Mouse (Mus musculus) neural tube, embryonic 15.5 days (tissue): ENCODE data around the gene Slc25a28. TPM values are rescaled to one million over a fixed set of nuclear protein-coding genes. Genes with fewer than 3 reads are reported as not detected.

Experiments used
- ATAC-seq: fragments of 200-750 bp; cut with Nextera tagmentation; 2 replicates; pipeline ENCODE4 v1.8.0; 2017; ENCODE audit warnings: mild to moderate bottlenecking, moderate TSS enrichment, moderate library complexity; ENCODE audit not compliant: low FRiP score
- H3K27ac ChIP-seq: fragments of 300-500 bp; sonication (generic); replicated peaks from 2 replicates; pipeline ENCODE4 v1.5.1; 2015; ENCODE audit warnings: mild to moderate bottlenecking, inconsistent platforms
- H3K27me3 ChIP-seq: fragments of 300-500 bp; sonication (generic); replicated peaks from 2 replicates; pipeline ENCODE4 v1.6.1; 2015; ENCODE audit warnings: inconsistent platforms
- H3K36me3 ChIP-seq: fragments of 300-500 bp; sonication (generic); 2 replicates; pipeline ENCODE4 v1.6.1; 2015; ENCODE audit warnings: inconsistent platforms
- H3K4me1 ChIP-seq: fragments of 300-500 bp; sonication (generic); 2 replicates; pipeline ENCODE4 v1.6.1; 2015; ENCODE audit warnings: inconsistent platforms
- H3K4me2 ChIP-seq: fragments of 300-500 bp; sonication (generic); 2 replicates; pipeline ENCODE4 v1.6.1; 2015; ENCODE audit warnings: inconsistent platforms, mild to moderate bottlenecking, moderate library complexity
- H3K4me3 ChIP-seq: fragments of 300-500 bp; sonication (generic); replicated peaks from 2 replicates; pipeline ENCODE4 v1.5.1; 2015; ENCODE audit warnings: mild to moderate bottlenecking, inconsistent platforms
- H3K9ac ChIP-seq: fragments of 300-500 bp; sonication (generic); replicated peaks from 2 replicates; pipeline ENCODE4 v1.6.1; 2015; ENCODE audit warnings: mild to moderate bottlenecking, inconsistent platforms
- H3K9me3 ChIP-seq: fragments of 300-500 bp; sonication (generic); replicated peaks from 2 replicates; pipeline ENCODE4 v1.6.1; 2016; ENCODE audit warnings: inconsistent platforms
- WGBS: fragments of 180-500 bp; shearing (Covaris S2); methylation state at CpG from one replicate; pipeline ENCODE4 v1.1.7; 2015; ENCODE audit warnings: mixed read lengths; 5-methylcytosine and 5-hydroxymethylcytosine counted together
- polyA plus RNA-seq: library from polyadenylated mRNA; unstranded; fragments of >200 nt; fragmentation: Nextera tagmentation; extraction: Ambion mirVana; gene quantifications from 2 replicates; pipeline ENCODE4 v1.2.1, GENCODE M21; 2015

Gene Slc25a28
- polyA plus RNA-seq, 1 experiment from 2014 or later, result 16.2 TPM

DNA sequence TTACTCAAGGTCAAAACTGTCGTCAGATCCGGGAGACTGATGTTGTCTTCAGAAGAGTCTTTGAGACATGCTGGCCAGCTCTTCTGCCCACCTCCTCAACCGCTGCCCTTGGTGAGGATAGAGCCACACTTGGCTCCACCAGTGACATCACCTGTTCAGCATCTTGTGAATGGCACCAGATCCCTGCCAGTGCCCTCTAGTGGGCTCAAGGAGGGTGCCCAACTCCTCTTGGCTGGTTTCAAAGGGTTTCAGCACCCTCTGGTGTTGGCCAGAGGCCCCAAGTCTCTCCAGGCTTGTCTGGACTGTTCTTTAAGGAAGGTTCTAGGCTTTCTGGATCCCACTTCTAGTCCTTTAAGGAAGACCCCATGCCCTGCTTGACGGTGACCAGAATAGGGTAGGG, 50.8 kb downstream of the Slc25a28 start:
- Histone ChIP-seq H3K36me3 (no peaks in the 10 kb centered on the region), H3K4me1 (0 out of 2 replicates have a peak, but pooled peaks cover 7% of the 10 kb centered on the region), H3K27ac (no peak overlapping the region), H3K4me3 (no peak overlapping the region), H3K9ac (no peak overlapping the region), H3K9me3 (no peaks in the 10 kb centered on the region), H3K4me2 (no peak overlapping the region), H3K27me3 (peaks cover 51% of the 10 kb centered on the region)
- no peak for ATAC-seq
- WGBS, result 46% methylated on average over 4 of the region's 4 CpGs

DNA sequence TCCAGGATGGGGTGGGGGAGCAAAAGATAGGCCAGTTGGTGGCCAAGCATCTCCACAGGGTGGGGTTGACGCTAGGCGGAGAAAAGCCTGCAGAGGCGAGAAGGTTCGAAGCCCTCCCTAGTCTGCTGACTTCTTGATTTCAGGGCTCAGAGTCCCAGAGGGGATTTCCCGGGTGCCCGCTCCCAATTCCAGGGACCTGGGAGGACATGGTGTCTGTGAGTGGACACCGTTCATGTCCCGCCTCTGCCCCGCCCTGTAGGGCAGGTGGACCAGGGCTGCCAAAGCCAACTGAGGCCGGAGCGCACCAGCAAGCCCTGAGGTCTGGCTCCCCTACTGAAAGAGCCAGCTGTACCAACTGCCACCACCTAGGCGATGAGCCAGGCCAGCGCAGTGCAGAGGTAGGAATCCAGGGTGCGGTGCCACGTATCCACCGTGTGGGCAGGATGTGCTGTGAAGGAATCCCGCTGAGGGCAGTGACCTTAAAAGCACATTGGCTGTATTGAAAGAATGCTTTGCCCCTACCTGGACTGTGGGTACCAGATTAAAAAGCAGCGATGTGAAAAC, 54.7 kb downstream of the Slc25a28 start:
- peaks cover 86% of the 10 kb centered on the region for H3K27me3 ChIP-seq
- H3K27ac ChIP-seq, result no peak overlapping the region
- no peak for ATAC-seq
- H3K4me2 ChIP-seq, result no peak overlapping the region
- no peaks in the 10 kb centered on the region for H3K9me3 ChIP-seq
- H3K4me3 ChIP-seq, result no peak overlapping the region
- H3K9ac ChIP-seq, result no peak overlapping the region
- H3K4me1 ChIP-seq, result peaks cover 10% of the 10 kb centered on the region
- H3K36me3 ChIP-seq, result no peaks in the 10 kb centered on the region
- 4% methylated on average over 18 of the region's 18 CpGs for WGBS

DNA sequence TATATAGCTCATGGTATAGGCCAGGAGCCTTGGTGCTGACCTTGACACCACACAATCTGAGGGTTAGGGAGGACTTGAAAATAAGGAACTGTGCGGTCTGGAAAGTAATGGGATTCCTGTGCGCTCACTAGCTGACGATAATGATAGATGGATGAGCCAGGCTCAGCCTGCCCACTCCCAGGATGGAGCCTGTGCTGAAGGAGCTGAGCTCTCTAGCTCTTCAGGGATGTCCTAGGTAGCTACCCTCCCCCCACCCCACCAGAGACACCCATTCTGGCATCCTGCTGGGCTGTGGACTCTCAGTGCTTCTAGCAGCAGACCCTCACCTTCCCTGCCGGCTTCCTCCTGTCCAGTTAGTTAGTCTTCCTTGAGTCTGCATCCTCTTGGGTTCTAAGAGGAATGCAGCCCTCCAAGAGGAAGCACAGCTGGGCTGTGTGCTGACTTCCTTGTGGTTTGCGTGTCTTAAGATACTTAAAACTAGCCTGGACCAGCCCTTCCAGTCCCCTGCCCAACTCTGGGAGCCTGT, 56.1 kb downstream of the Slc25a28 start:
- Histone ChIP-seq H3K9me3 (no peaks in the 10 kb centered on the region), H3K4me2 (no peak overlapping the region), H3K4me3 (no peak overlapping the region), H3K27me3 (peaks cover 78% of the 10 kb centered on the region), H3K27ac (no peak overlapping the region), H3K4me1 (peaks cover 20% of the 10 kb centered on the region), H3K36me3 (no peaks in the 10 kb centered on the region), H3K9ac (no peak overlapping the region)
- WGBS, result 8% methylated on average over 5 of the region's 5 CpGs
- no peak for ATAC-seq

DNA sequence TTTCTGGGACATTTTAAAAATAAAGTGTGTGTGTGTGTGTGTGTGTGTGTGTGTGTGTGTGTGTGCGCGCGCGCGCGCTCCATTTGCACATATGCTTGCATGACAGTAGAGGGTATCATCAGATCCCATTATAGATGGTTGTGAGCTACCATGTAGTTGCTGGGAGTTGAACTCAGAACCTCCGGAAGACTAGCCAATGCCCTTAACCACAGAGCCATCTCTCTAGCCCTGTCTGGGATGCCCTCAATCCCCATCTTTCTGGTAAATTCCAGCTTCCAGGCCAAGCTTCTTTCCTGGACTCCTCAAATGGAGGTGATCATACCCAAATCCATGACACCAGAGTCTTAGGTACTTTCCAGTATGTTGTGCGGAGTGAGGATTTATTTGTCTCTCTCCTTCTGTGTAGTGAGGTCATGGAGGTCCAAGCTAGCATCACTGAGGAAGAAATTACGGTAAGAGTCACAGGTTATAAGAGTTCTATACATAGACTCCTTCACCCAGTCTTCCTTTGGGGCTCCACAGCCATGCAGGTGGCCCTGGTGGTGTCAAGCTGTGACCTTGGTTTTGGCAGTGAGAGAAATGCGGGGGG, 56.8 kb downstream of the Slc25a28 start:
- no peaks in the 10 kb centered on the region for H3K36me3 ChIP-seq
- peaks cover 20% of the 10 kb centered on the region for H3K4me1 ChIP-seq
- no peaks in the 10 kb centered on the region for H3K9me3 ChIP-seq
- H3K27me3 ChIP-seq, result peaks cover 77% of the 10 kb centered on the region
- no peak for ATAC-seq
- no peak overlapping the region for H3K9ac ChIP-seq
- no peak overlapping the region for H3K4me3 ChIP-seq
- H3K4me2 ChIP-seq, result no peak overlapping the region
- WGBS, result 44% methylated on average over 10 of the region's 10 CpGs
- no peak overlapping the region for H3K27ac ChIP-seq

DNA sequence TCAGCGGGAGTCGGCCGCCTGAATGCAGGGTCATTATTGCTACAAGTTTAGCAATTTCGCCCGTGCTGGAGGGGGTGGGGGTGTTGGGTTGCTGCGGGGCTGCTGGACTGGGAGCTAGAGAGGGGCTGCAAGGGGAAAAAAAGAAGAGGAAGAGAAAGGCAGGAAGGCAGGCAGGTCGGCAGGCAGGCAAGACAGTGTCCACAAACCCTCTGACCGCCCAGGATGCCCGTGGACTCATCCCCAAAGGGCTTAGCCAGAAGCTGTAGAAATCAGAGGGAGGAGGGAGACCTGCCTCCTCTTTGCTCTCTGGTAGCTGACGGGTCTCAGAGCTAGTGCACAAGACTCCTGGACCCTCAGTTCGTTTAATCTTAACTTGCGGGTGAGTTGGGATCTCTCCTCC, 57.8 kb downstream of the Slc25a28 start:
- no peak overlapping the region for H3K9ac ChIP-seq

DNA sequence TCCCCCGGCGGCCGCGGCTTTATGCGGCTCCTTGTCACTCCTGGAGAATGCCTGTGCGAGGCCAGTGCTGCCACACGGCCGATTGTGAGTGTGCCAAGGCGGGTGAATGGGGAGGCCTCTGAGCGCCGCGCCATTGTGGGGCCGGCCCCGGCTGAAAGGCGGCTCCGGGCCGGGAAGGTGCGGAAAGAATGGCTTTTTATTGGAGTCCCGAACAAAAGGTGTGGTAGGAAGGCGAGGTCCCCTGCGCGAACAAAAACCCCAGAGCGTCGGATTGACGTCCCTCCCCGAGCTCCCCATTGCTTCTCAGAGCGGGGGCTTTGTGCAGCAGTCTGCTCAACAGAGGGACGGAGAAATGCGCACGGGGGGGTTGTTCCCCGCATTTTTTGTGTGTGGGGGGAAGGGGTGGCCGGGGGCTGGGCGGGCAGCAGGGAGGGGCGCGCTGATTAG, 58.2 kb downstream of the Slc25a28 start:
- H3K4me2 ChIP-seq, result peak overlapping the region; percentile 39
- H3K9me3 ChIP-seq, result no peaks in the 10 kb centered on the region
- no peak overlapping the region for H3K27ac ChIP-seq
- H3K4me1 ChIP-seq, result peaks cover 24% of the 10 kb centered on the region
- peaks cover 79% of the 10 kb centered on the region for H3K27me3 ChIP-seq
- H3K36me3 ChIP-seq, result no peaks in the 10 kb centered on the region
- H3K4me3 ChIP-seq, result peak overlapping the region; percentile 14; the same call in 1 of the 2 replicates
- ATAC-seq, result 0 out of 2 replicates have a peak, but pooled peaks have one; percentile 29
- WGBS, result 2% methylated on average over 31 of the region's 35 CpGs
- H3K9ac ChIP-seq, result no peak overlapping the region

More for the DNA sequence above, 57.8 kb downstream of the Slc25a28 start:
- H3K9me3 ChIP-seq, result no peaks in the 10 kb centered on the region
- no peak for ATAC-seq
- under 1% methylated on average over 12 of the region's 12 CpGs for WGBS
- peaks cover 79% of the 10 kb centered on the region for H3K27me3 ChIP-seq
- peaks cover 24% of the 10 kb centered on the region for H3K4me1 ChIP-seq
- no peak overlapping the region for H3K27ac ChIP-seq
- H3K4me2 ChIP-seq, result peak overlapping the region; percentile 39
- no peaks in the 10 kb centered on the region for H3K36me3 ChIP-seq
- H3K4me3 ChIP-seq, result 0 out of 2 replicates have a peak overlapping the region, but pooled peaks have one; percentile 14

DNA sequence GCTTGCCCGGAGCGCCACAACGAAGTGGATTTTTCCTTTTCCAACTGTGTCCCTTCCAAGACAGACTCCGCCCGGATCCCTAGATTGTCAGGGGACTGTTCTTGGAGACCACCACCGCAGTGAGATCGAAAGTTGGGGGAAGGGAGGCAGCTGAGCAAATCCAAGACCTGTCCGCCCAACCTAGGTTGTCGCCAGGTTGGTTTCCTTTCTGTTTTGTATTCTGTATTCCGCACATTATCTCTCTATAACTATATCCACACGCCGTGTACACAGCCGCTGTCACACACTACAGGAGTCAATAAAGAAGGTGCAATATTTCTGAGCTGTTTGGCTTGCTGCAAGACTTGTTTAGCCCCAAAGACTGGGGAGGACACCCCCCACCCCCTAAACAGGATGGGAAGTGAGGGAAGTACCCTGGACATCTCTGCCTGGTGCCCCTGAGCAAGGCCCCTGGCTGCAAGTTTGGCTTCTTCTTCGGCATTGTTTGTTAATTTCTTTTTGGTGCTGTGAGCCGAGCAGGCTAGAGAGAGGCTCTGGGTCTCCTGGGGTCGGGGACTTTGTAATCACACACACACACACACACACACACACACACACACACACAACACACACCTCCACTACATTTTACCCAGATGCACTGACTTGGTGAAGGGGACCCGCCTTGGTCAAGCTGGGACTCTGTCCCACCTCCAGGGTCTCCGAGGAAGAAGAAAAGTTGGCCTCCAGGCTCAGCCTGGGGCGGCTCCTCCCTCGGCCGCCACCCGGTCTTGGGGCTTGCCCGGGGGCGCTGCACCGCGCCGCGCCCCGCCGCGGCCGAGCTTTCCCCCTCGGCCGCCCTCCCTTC, 58.9 kb downstream of the Slc25a28 start:
- WGBS, result 2% methylated on average over 32 of the region's 34 CpGs
- H3K27me3 ChIP-seq, result peaks cover 80% of the 10 kb centered on the region
- no peak overlapping the region for H3K9ac ChIP-seq
- peaks cover 24% of the 10 kb centered on the region for H3K4me1 ChIP-seq
- H3K4me2 ChIP-seq, result peak overlapping the region; percentile 39
- ATAC-seq, result no peak
- no peaks in the 10 kb centered on the region for H3K36me3 ChIP-seq
- no peak overlapping the region for H3K27ac ChIP-seq
- peak overlapping the region; percentile 14; the same call in 1 of the 2 replicates for H3K4me3 ChIP-seq
- no peaks in the 10 kb centered on the region for H3K9me3 ChIP-seq

DNA sequence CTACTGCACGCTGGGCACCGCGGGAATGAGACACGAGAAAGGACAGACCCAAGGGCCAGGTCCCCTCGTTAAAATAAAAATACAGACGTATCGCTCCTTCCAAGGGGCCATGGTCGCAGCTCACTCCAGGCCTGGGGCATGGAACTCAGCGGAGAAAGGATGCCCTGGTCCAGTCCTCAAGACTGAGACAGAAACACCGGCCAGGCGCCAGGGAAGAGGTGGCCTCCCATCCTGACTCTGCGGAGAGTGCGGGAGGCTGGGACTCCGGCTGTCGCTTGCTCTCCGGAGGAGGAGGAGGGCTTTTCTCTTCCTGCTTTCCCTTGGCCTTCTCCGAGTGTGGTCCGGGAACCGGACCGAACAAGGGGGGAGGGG, 59.6 kb downstream of the Slc25a28 start:
- no peaks in the 10 kb centered on the region for H3K9me3 ChIP-seq
- H3K36me3 ChIP-seq, result no peaks in the 10 kb centered on the region
- H3K4me1 ChIP-seq, result peaks cover 24% of the 10 kb centered on the region
- H3K27ac ChIP-seq, result no peak overlapping the region
- H3K9ac ChIP-seq, result no peak overlapping the region
- ATAC-seq, result no peak
- WGBS, result under 1% methylated on average over 19 of the region's 20 CpGs
- peak overlapping the region; percentile 28; the same call in 1 of the 2 replicates for H3K4me3 ChIP-seq
- H3K27me3 ChIP-seq, result peaks cover 80% of the 10 kb centered on the region
- peak overlapping the region; percentile 47 for H3K4me2 ChIP-seq

DNA sequence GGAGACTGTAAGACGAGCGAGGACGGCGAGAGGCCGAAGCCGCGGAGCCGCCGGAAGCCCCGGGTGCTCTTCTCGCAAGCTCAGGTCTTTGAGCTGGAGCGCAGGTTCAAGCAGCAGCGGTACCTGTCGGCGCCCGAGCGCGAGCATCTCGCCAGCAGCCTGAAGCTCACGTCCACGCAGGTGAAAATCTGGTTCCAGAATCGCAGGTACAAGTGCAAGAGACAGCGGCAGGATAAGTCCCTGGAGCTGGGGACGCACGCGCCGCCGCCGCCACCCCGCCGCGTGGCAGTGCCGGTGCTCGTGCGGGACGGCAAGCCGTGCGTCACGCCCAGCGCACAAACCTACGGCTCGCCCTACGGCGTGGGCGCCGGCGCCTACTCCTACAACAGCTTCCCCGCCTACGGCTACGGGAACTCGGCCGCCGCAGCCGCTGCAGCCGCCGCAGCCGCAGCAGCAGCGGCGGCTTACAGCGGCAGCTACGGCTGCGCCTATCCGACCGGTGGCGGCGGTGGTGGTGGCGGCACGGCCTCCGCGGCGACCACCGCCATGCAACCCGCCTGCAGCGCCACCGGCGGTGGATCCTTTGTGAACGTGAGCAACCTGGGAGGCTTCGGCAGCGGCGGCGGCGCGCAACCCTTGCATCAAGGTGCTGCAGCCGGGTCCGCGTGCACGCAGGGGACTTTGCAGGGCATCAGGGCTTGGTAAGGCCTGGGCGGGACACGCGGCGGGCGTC, 60.2 kb downstream of the Slc25a28 start:
- no peaks in the 10 kb centered on the region for H3K36me3 ChIP-seq
- no peaks in the 10 kb centered on the region for H3K9me3 ChIP-seq
- H3K4me3 ChIP-seq, result peak overlapping the region; percentile 28
- H3K4me1 ChIP-seq, result peaks cover 24% of the 10 kb centered on the region
- peak overlapping the region; percentile 47 for H3K4me2 ChIP-seq
- H3K27me3 ChIP-seq, result peaks cover 80% of the 10 kb centered on the region
- ATAC-seq, result peak; percentile 24; the same call in 1 of the 2 replicates
- H3K27ac ChIP-seq, result no peak overlapping the region
- H3K9ac ChIP-seq, result no peak overlapping the region
- WGBS, result under 1% methylated on average over 88 of the region's 92 CpGs
